Mouse (Mus musculus) ES-CJ7 (cell line): ENCODE data around the gene Gm11992.

ENCODE experiments used
- DNase-seq: peaks from one replicate; pipeline ENCODE4 v3.0.0; 2011; ENCODE audit warnings: low read depth, low spot score

Gm11992 gene

DNA sequence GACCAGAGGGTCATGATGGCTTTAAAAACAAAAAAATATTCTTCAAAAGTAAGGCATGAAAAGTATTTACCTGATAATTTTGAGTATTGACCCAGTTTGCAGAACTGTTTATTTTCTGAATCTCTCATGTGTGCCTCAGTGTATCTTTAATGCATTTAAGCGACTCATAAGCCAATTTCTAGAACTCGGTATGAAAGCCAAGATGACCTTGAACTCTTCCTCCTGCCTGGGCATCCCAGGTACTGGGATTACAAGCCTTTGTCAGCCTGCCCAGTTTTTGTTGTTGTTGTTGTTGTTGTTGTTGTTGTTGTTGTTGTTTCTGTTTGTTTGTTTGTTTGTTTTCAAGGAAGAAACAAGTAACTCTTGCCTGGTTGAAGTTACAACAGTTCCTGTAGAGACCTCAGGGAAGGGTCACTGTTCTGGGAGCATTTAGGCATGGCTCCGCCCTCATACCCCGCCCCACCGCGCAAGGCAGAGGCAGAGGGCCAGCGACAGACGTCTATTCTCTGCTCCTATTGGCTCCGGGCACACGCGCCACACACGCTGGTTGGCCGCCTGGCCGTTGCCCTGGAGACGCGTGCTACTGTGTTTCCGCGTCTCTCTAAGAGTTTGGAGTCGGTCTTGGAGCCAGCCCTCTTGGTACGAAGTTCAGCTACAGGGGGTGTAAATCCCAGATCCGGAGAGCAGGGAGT, at the start of gene Gm11992:
TSS of gene Gm11992 (plus strand) at position 584 of the 692 bp plus-strand sequence.
- DNase-seq, result peak; percentile 93

DNA sequence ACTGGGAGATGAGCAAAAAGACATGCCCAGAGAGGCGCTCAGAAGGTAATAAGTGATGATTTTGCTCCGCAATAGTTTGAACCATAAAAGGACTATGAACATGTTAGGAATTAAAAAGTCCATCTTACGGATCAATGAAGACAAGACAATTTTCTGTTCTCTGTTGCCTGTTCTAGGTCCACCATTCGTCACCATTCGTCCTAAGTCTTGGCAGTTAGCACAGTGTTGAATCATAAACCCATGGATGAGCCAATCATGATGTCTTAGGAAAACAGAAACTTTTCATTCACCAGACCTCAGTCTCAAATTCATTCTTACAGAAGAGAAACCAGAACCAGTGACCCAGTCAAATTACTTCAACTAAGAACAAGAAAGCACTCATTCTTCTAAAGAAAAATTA, 39.6 kb upstream of the Gm11992 start:
- no peak for DNase-seq

DNA sequence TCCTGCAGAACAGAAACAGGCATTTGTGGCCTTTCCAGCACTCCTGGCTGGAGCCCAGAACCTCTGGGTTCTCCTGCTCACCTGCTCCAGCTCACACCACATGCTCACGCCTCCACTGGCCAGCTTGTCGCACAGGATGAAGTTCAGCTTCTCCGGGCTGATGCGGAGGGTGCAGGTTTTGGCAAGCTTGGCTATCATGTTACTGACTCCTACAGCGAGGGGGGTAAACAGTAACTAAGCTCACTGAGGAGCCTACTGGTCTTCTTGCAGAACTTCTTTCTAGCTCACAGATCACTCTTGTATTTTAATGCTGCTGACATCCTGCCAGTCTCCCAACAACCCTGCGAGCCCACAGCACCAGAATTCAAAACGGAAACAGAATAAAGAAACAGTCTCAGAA, 38.0 kb upstream of the Gm11992 start:
- DNase-seq, result peak; percentile 69

GRCm38 (mm10) chr11:9010853-9011339, 37.5 kb upstream of the Gm11992 start, which contains the start of gene Hus1:
TSS of gene Hus1 (minus strand) at chr11:9011191.
- peak; percentile 87 for DNase-seq

- DNase-seq, result no peak
Measured at GRCm38 (mm10) chr11:9011348-9011747, 37.0 kb upstream of the Gm11992 start.

- DNase-seq, result no peak
Measured at GRCm38 (mm10) chr11:9014740-9015139, 33.7 kb upstream of the Gm11992 start.

DNA sequence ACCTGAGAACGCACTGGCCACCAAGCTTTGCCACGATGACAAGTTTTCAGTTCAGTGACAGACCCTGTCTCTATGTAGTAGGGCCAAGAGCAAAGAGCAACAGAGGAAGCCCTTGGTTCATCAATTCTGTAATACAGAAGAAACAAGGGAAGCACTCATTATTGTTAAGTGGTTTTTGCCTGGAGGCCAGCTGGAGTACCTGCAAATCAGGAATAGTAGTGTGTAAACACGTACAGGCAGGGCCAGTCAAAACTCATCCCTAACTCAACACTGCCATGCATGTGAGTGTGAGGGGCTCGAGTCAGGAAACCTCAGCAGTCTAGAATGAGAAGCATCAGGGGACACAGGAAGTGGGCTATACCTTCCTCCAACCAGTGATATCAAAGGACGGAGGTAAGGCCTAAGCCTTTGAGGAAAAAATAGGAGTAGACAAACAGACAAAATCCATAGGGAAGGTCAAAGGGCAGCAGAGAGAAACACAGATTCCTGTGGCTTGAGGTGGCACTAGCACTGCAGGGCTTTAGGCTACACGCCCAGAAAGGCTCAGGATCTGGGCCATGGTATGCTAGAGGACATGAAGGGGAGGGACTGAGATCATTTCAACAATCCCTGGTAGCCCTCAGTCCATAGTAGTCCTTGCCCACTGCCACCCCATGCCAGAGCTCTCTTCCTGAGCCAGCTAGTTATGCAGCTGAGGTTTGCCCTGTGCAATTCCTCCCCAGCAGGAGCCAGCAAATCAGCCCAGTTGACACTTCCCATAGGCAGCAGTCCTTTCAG, 29.7 kb upstream of the Gm11992 start:
- no peak for DNase-seq

DNA sequence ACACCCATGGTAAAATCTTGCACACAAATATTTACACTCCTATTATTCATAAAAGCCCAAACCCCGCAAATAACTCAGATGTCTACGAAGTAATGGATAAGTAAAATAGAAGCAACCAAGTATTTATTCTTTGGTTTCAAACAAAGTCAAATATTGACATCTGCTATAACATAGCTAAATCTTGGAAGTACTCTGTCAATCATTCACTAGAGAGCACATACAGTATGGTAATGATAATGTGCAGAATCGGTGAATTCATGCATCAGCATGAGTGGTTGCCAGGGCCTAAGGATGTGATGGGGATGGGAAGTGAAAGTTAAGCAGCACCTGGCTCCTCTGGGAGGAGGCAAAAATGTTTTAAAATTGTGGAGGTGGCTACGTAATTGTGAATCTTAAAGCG, 28.2 kb upstream of the Gm11992 start:
- no peak for DNase-seq

DNA sequence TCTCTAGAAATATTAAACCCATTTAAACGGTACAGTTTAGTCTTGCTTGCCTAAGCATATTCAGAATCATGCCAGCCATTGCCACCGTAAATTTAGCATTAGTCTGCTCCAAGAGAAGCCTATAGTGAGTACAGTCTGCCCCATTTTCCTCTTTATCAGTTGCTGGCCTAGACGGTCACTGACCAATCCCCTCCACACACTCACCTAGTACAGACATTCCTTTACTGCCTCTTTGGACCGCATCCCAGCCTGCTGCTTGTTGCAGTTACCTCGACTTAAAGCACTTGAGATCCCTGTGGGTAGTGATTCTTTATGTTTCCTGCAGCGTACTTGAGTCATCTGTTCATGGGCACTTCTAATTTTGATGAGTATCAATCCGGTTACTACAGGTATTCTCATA, 23.6 kb upstream of the Gm11992 start:
- DNase-seq, result no peak

DNA sequence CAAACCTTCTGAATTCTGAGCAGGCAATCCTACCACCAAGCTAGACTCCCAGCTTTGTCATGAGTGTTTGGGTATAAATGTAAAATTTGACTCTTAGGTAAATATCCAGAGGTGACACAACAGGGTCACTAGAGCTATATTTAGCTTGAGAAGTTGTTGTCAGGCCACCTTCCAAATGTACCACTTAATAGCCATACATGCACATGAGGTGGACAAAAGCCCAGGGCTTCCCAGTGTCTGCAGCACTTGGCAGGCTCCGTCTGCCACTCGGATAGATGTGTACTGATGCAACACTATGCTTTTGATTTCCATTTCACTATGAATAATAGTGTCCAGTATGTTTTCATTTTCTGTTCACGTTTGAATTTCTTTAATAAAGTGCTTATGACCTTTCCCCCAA, 23.2 kb upstream of the Gm11992 start:
- no peak for DNase-seq

DNA sequence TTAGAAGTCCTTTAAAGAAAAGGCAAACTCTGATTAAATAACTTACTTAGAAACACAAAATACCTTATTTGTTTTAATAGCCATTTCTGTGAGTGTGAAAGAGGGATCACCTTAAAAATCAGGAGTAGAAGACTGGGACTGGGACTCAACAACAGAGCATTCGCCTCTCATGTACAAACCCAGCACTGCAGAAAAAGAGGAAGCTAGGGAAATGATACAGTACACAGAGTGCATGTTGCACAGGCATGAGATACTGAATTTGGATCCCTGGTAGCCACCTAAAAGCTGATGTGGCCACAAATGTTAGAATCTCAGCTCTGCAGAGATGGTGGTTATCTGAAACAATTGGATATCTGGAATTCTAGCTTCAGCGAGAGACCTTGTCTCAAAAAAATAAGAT, 16.9 kb upstream of the Gm11992 start:
- no peak for DNase-seq

- no peak for DNase-seq
Measured at GRCm38 (mm10) chr11:9046546-9046945, 1.8 kb upstream of the Gm11992 start.

- DNase-seq, result no peak
Measured at GRCm38 (mm10) chr11:9047044-9047443, 1.4 kb upstream of the Gm11992 start.

DNA sequence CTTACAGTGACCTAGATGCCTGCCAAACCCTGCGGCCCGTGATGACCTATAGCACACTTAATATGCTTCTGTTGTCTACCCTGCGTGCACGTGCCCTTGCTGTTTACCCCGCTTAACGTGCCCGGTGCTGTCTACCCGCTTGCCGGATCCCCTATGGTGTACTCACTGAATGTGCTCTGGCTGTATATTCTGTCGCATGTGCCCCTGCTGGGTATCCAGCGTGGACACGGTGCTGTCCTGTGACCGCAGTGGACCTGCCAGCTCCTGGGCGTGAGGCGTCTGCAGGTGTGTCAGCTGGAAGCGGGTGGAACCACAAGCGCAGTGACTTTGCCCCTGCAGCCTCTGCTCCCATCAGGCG, 288 bp downstream of the Gm11992 start, which contains the start of gene Sun3:
TSS of gene Sun3 (minus strand) at position 289 of the 358 bp plus-strand sequence.
- DNase-seq, result no peak

DNA sequence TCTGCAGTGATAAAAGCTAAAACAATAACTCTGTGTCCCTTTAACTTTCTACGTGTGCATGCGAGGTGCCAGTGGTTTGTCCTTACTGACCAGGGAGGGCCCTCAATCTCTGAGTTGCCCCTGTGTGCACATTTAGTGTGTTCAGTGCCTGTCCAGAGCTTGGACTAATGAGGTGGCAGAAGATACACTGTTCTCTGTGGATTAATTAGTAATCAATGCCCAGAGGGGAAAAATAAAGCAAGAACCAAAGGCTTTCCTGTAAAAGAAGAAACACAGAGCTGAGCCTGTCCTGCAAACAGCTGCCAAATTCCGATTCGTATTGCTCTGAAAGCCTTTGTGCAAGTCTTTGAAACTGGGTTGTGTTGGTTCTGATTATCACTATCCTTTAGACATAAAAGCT, 1.8 kb downstream of the Gm11992 start:
- no peak for DNase-seq

GRCm38 (mm10) chr11:9051895-9052294, 3.5 kb downstream of the Gm11992 start:
- no peak for DNase-seq

- no peak for DNase-seq
Measured at GRCm38 (mm10) chr11:9056937-9057336, 8.5 kb downstream of the Gm11992 start.

DNA sequence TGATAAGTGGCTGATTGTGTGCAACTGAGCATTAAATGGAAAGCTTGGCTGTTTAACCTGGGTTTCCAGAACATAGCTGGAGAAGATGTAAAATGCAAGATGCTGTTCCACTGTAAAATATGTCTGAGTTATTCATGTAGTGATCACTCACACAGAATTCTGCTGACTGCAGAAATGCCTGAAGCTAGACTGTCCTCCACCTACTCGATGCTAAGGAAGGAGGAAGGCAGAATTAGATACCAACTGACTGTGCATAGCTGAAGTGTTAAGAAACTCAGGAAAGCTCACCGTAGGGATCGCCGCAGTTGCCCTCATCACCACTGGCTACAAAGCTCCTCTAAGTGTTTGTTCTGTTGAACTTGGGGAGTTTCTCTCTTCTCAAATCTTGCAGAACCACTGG, 9.3 kb downstream of the Gm11992 start:
- DNase-seq, result no peak

GRCm38 (mm10) chr11:9060029-9060428, 11.6 kb downstream of the Gm11992 start:
- no peak for DNase-seq

DNA sequence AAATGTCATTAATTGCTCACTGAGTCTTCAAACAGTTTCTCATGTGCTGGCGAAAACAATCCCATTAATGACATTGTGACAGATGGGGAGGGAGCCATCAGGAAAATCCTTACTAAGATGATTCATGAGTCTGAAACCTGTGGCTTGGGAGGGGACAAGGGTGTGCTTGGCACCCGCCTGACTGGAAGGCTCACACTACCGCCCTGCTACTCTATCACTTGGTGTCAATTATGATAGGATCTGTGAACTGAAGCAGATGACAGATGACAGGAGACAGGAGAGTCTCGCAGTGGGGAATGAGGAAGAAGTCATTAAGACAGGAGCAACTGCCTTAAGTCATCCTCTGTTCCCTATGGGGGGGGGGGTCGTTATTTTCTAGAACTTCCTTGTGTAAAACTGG, 12.1 kb downstream of the Gm11992 start:
- no peak for DNase-seq

- DNase-seq, result no peak
Measured at GRCm38 (mm10) chr11:9076444-9076843, 28.1 kb downstream of the Gm11992 start.

- no peak for DNase-seq
Measured at GRCm38 (mm10) chr11:9113189-9113588, 64.8 kb downstream of the Gm11992 start.
